Mouse (Mus musculus) thymus, adult 2 months (tissue): ENCODE measurements around the gene Tmem115.

Source experiments
- CTCF ChIP-seq: fragments of 200-500 bp; IDR thresholded peaks from 2 replicates; pipeline ENCODE4 v1.5.1; 2012; ENCODE audit warnings: mild to moderate bottlenecking, control low read depth, low read length, moderate library complexity, borderline replicate concordance; ENCODE audit not compliant: control insufficient read depth, poor library complexity, insufficient read depth; ENCODE audit errors: extremely low read depth
- POLR2A ChIP-seq: fragments of 200-500 bp; IDR thresholded peaks from 2 replicates; pipeline ENCODE4 v1.6.1; 2012; ENCODE audit warnings: mild to moderate bottlenecking, low read length, control low read depth, moderate library complexity; ENCODE audit not compliant: control insufficient read depth, poor library complexity, insufficient read depth; ENCODE audit errors: extremely low read depth

DNA sequence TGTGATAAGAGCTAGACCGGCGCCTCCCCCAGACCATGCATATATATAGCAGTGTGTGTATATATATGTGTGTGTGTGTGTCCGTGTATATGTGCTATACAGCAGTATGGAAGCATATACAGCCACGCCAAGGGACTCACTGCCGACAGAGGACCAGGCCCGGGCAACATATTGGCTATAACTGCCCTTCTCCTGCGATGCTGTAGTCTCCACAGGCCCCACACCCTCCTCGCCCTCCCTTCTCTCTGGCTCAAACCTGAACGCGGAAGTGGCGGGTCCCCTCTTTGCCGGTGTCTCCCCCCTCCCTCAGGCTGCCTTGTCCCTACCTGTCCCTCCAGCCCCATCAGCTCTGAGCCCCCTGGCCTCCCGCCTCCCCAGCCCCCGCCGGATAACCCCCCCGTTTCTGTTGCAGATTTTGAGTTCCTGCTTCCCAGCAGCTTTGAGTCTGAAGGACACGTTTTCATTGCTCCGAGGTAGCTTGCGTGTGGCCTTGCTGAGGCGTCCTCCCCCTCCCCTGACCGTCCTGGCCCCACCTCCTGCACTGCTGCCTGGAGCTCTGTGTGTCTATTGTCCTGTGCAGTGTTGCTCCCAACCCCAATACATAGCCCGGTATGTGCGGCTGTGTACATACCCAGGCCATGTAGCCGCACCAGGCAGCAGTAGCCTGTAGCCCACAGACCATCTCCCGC lies 11.9 kb upstream of the Tmem115 start:
- TF ChIP-seq CTCF (no peak), POLR2A (no peak)
